Mouse (Mus musculus) forebrain, embryonic 15.5 days (tissue): ENCODE measurements around the gene Mroh7. TPM values are rescaled to one million over a fixed set of nuclear protein-coding genes. Genes with fewer than 3 reads are reported as not detected.

Source experiments
- ATAC-seq: fragments of 200-750 bp; cut with Nextera tagmentation; replicated peaks from 2 replicates; pipeline ENCODE4 v1.8.0; 2017; ENCODE audit warnings: mild to moderate bottlenecking, moderate TSS enrichment, moderate library complexity
- H3K27ac ChIP-seq: fragments of 300-500 bp; sonication (generic); replicated peaks from 2 replicates; pipeline ENCODE4 v1.5.1; 2015; ENCODE audit warnings: mild to moderate bottlenecking, inconsistent platforms
- H3K27me3 ChIP-seq: fragments of 300-500 bp; sonication (generic); 2 replicates; pipeline ENCODE4 v1.6.1; 2015; ENCODE audit warnings: inconsistent platforms
- H3K36me3 ChIP-seq: fragments of 300-500 bp; sonication (generic); 2 replicates; pipeline ENCODE4 v1.6.1; 2015; ENCODE audit warnings: mild to moderate bottlenecking, inconsistent platforms
- H3K4me1 ChIP-seq: fragments of 300-500 bp; sonication (generic); 2 replicates; pipeline ENCODE4 v1.6.1; 2015; ENCODE audit warnings: inconsistent platforms
- H3K4me2 ChIP-seq: fragments of 300-500 bp; sonication (generic); replicated peaks from 2 replicates; pipeline ENCODE4 v1.6.1; 2015; ENCODE audit warnings: mild to moderate bottlenecking, inconsistent platforms
- H3K4me3 ChIP-seq: fragments of 300-500 bp; sonication (generic); 2 replicates; pipeline ENCODE4 v1.5.1; 2015; ENCODE audit warnings: mild to moderate bottlenecking, inconsistent platforms
- H3K9ac ChIP-seq: fragments of 300-500 bp; sonication (generic); replicated peaks from 2 replicates; pipeline ENCODE4 v1.6.1; 2015; ENCODE audit warnings: mild to moderate bottlenecking, inconsistent platforms
- H3K9me3 ChIP-seq: fragments of 300-500 bp; sonication (generic); 2 replicates; pipeline ENCODE4 v1.6.1; 2016; ENCODE audit warnings: inconsistent platforms
- WGBS: fragments of 180-500 bp; shearing (Covaris S2); methylation state at CpG from one replicate; pipeline ENCODE4 v1.1.7; 2015; ENCODE audit warnings: mixed read lengths; 5-methylcytosine and 5-hydroxymethylcytosine counted together
- polyA plus RNA-seq: library from polyadenylated mRNA; unstranded; fragments of >200 nt; fragmentation: Nextera tagmentation; extraction: Ambion mirVana; gene quantifications from 2 replicates; pipeline ENCODE4 v1.2.1, GENCODE M21; 2015

Gene Mroh7
- polyA plus RNA-seq, 1 experiment from 2014 or later, result 0.87 TPM

- ATAC-seq, result no peak
- WGBS, result 85% methylated on average over 15 of the region's 15 CpGs
- H3K9ac ChIP-seq, result no peak overlapping the region
Observed at GRCm38 (mm10) chr4:106693841-106694430, 36.8 kb downstream of the Mroh7 start.

DNA sequence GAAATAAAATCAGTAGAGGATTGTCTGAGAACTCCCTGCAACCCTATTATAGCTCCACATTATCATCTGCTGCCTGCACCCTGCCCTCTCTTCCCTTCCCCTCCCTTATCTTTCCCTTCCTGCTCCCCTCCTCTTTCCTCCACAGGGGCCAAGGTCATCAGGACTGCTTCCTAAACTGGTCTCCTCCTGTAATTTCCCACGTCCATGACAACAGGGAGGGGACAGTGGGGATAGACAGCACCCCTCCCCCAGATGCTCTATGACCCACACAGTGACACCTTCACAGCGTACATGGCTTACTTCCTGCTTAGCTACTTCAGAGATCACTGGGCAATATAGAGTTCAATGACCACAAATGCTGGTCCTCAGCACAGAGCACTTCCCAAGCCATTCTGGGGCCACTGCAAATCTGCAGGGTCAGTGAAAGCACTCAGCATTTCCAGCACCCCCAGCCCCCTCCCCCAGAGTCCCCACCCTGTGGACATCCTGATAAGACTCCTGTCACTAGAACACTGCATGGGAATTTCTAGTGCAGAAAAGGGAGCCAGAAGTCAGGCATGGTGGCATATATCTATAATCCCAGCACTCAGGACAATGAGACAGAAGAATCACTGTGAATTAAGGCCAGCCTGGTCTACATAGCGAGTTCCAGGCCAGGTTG lies 42.0 kb downstream of the Mroh7 start:
- no peaks in the 10 kb centered on the region; the same call in 1 of the 2 replicates for H3K27me3 ChIP-seq
- WGBS, result 66% methylated on average over 3 of the region's 3 CpGs
- H3K4me3 ChIP-seq, result no peak overlapping the region
- no peak for ATAC-seq
- no peaks in the 10 kb centered on the region for H3K4me1 ChIP-seq
- H3K36me3 ChIP-seq, result no peaks in the 10 kb centered on the region
- no peak overlapping the region for H3K27ac ChIP-seq
- H3K9me3 ChIP-seq, result no peaks in the 10 kb centered on the region
- no peak overlapping the region for H3K4me2 ChIP-seq
- no peak overlapping the region for H3K9ac ChIP-seq

More at GRCm38 (mm10) chr4:106693841-106694430, 36.8 kb downstream of the Mroh7 start:
- Histone ChIP-seq H3K4me3 (no peak overlapping the region), H3K36me3 (no peaks in the 10 kb centered on the region), H3K27ac (no peak overlapping the region), H3K9me3 (no peaks in the 10 kb centered on the region), H3K4me1 (no peaks in the 10 kb centered on the region), H3K4me2 (no peak overlapping the region), H3K27me3 (no peaks in the 10 kb centered on the region; the same call in 1 of the 2 replicates)

DNA sequence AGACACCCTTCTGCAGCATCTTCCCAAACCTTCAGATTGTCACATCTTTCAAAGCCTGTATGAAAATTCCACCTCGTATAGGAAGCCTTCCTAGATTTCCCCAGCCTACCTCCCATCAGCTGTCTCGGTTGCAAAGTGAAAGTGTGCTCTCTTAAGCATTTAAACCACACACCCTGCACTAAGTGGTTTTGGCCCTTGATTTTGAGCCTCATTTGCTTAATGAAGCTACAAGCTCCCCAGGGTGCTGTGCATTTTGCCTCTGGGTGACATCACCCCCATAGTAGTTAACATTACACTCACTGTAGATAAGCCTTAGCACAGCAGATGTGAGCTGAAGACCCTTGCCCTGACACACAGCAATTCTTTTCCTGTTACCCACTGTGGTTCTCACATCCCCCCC lies 49.8 kb downstream of the Mroh7 start:
- no peak overlapping the region for H3K27ac ChIP-seq
- no peak overlapping the region for H3K4me3 ChIP-seq
- peaks cover 8% of the 10 kb centered on the region for H3K4me1 ChIP-seq
- no peaks in the 10 kb centered on the region for H3K27me3 ChIP-seq
- WGBS, result 57% methylated on average over 2 of the region's 2 CpGs
- H3K4me2 ChIP-seq, result no peak overlapping the region
- H3K36me3 ChIP-seq, result peaks cover 10% of the 10 kb centered on the region; the same call in 1 of the 2 replicates
- no peak overlapping the region for H3K9ac ChIP-seq
- H3K9me3 ChIP-seq, result no peaks in the 10 kb centered on the region
- ATAC-seq, result no peak

- Histone ChIP-seq H3K27me3 (no peaks in the 10 kb centered on the region), H3K4me2 (peak overlapping the region; percentile 67), H3K4me1 (peaks cover 8% of the 10 kb centered on the region), H3K9me3 (no peaks in the 10 kb centered on the region), H3K4me3 (peak overlapping the region; percentile 61), H3K27ac (no peak overlapping the region), H3K9ac (peak overlapping the region; percentile 60; the same call in 1 of the 2 replicates), H3K36me3 (peaks cover 15% of the 10 kb centered on the region; the same call in 1 of the 2 replicates)
- ATAC-seq, result peak; percentile 29
- WGBS, result 45% methylated on average over 3 of the region's 3 CpGs
Observed at GRCm38 (mm10) chr4:106679152-106679551, 51.6 kb downstream of the Mroh7 start.

GRCm38 (mm10) chr4:106678442-106679118 lies 52.1 kb downstream of the Mroh7 start, which contains the start of gene Ttc4:
TSS of gene Ttc4 (minus strand) at chr4:106678944.
- Histone ChIP-seq H3K27ac (0 out of 2 replicates have a peak within 1 kb of the TSS, but pooled peaks have one; percentile 3), H3K36me3 (peaks cover 21% of the 10 kb centered on the region), H3K4me1 (peaks cover 8% of the 10 kb centered on the region), H3K4me3 (peak within 1 kb of the TSS; percentile 61), H3K9ac (peak within 1 kb of the TSS; percentile 60), H3K9me3 (no peaks in the 10 kb centered on the region), H3K27me3 (no peaks in the 10 kb centered on the region), H3K4me2 (peak within 1 kb of the TSS; percentile 67)
- under 1% methylated on average over 43 of the region's 43 CpGs for WGBS
- peak; percentile 97 for ATAC-seq

DNA sequence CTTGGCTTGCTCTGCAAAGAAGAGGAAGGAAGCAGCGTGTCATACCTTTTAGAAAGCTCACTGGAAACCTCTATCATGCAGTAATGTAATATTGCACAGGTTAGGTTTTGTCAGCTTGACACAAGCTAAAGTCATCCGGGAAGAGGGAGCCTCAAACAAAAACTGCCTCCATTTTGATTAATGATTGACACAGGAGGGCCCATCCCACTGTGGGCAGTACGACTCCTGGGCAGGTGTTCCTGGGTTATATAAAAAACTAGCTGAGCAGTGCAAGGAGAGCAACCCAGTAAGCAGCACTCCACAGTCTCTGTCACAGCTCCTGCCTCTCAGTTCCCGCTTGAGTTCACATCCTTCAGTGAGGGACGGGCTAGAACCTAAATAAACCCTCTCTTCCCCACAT lies 54.0 kb downstream of the Mroh7 start:
- Histone ChIP-seq H3K9me3 (no peaks in the 10 kb centered on the region), H3K4me1 (peaks cover 8% of the 10 kb centered on the region), H3K36me3 (peaks cover 39% of the 10 kb centered on the region), H3K4me3 (no peak overlapping the region), H3K9ac (no peak overlapping the region), H3K27me3 (no peaks in the 10 kb centered on the region), H3K4me2 (no peak overlapping the region), H3K27ac (no peak overlapping the region)
- ATAC-seq, result no peak
- WGBS, result 91% methylated on average over 5 of the region's 5 CpGs

GRCm38 (mm10) chr4:106666546-106666945 lies 64.2 kb downstream of the Mroh7 start:
- Histone ChIP-seq H3K27me3 (no peaks in the 10 kb centered on the region), H3K4me3 (no peak overlapping the region), H3K36me3 (peaks cover 93% of the 10 kb centered on the region), H3K4me1 (no peaks in the 10 kb centered on the region), H3K27ac (no peak overlapping the region), H3K9ac (no peak overlapping the region), H3K9me3 (no peaks in the 10 kb centered on the region), H3K4me2 (no peak overlapping the region)
- WGBS, result 97% methylated on average over 2 of the region's 2 CpGs
- no peak for ATAC-seq

- Histone ChIP-seq H3K9ac (no peak overlapping the region), H3K27ac (no peak overlapping the region), H3K9me3 (no peaks in the 10 kb centered on the region), H3K4me3 (no peak overlapping the region), H3K4me1 (no peaks in the 10 kb centered on the region), H3K4me2 (no peak overlapping the region), H3K27me3 (no peaks in the 10 kb centered on the region), H3K36me3 (peaks cover 88% of the 10 kb centered on the region)
- no peak for ATAC-seq
- WGBS, result 96% methylated on average over 10 of the region's 10 CpGs
Observed at GRCm38 (mm10) chr4:106665673-106666072, 65.1 kb downstream of the Mroh7 start.

DNA sequence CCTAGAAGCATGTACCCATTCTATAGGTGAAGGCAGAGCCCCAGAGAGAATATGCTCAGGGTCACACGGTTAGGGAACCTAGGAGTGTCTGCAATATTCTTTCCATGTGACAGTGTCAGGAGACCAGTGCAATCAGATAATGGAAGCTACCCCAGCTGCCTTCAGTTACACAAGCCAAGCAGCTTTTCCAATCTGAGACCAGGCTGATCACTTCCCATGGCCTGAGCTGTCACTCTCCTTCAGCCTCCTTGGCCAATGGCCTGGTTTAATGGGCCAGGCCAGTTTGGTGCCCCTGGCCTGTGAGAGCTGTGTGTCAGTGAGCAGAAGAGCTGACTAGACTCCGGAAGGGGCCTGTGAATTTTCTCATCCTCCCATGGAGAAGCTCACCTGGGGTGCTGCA lies 65.5 kb downstream of the Mroh7 start:
- Histone ChIP-seq H3K9ac (no peak overlapping the region), H3K27ac (no peak overlapping the region), H3K4me1 (no peaks in the 10 kb centered on the region), H3K9me3 (no peaks in the 10 kb centered on the region), H3K4me2 (no peak overlapping the region), H3K36me3 (peaks cover 86% of the 10 kb centered on the region), H3K27me3 (no peaks in the 10 kb centered on the region), H3K4me3 (no peak overlapping the region)
- WGBS, result 96% methylated on average over 2 of the region's 2 CpGs
- no peak for ATAC-seq

DNA sequence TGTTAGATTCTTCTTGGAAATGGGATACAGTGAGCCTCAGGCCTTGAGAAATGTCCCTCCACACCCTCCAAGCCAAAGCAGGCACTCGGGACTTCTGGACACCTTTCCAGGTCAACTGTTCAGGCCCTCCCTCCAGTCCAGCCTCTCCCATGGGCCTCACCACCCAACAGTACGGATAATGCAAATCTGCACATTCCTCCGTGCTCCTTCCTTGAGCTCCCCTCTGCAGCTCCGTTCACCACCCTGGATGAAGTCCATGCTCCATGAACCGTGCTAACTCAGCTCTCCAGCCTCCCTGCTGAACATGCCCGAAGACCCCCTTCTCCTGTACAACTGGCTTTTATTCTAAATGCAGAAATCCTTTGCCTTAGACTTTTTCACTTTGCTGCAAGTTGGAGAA lies 66.0 kb downstream of the Mroh7 start:
- Histone ChIP-seq H3K9me3 (no peaks in the 10 kb centered on the region), H3K4me2 (no peak overlapping the region), H3K4me1 (no peaks in the 10 kb centered on the region), H3K4me3 (no peak overlapping the region), H3K36me3 (peaks cover 86% of the 10 kb centered on the region), H3K9ac (no peak overlapping the region), H3K27me3 (no peaks in the 10 kb centered on the region), H3K27ac (no peak overlapping the region)
- ATAC-seq, result no peak
- WGBS, result 95% methylated on average over 6 of the region's 6 CpGs

GRCm38 (mm10) chr4:106663956-106664470 lies 66.7 kb downstream of the Mroh7 start:
- Histone ChIP-seq H3K9ac (no peak overlapping the region), H3K4me2 (no peak overlapping the region), H3K27ac (no peak overlapping the region), H3K36me3 (peaks cover 85% of the 10 kb centered on the region), H3K4me3 (no peak overlapping the region), H3K4me1 (no peaks in the 10 kb centered on the region), H3K27me3 (no peaks in the 10 kb centered on the region), H3K9me3 (no peaks in the 10 kb centered on the region)
- ATAC-seq, result no peak
- 87% methylated on average over 5 of the region's 5 CpGs for WGBS

GRCm38 (mm10) chr4:106655681-106656080 lies 75.0 kb downstream of the Mroh7 start:
- no peak overlapping the region for H3K9ac ChIP-seq
- H3K4me2 ChIP-seq, result no peak overlapping the region
- H3K27ac ChIP-seq, result no peak overlapping the region
- 92% methylated on average over 10 of the region's 10 CpGs for WGBS
- H3K4me1 ChIP-seq, result peaks cover 8% of the 10 kb centered on the region
- peaks cover 27% of the 10 kb centered on the region for H3K36me3 ChIP-seq
- H3K9me3 ChIP-seq, result no peaks in the 10 kb centered on the region
- H3K27me3 ChIP-seq, result no peaks in the 10 kb centered on the region
- H3K4me3 ChIP-seq, result no peak overlapping the region
- ATAC-seq, result no peak
